Mouse (Mus musculus) lung, embryonic 16.5 days (tissue): ENCODE results near the gene D11Wsu47e. TPM values are rescaled to one million over a fixed set of nuclear protein-coding genes. Genes with fewer than 3 reads are reported as not detected.
A peak's percentile ranks its signal among the peaks of the same experiment; 100 is the strongest.

ENCODE experiments used
- ATAC-seq: fragments of 200-750 bp; cut with Nextera tagmentation; 2 replicates; pipeline ENCODE4 v1.8.0; 2017; ENCODE audit warnings: low read depth, mild to moderate bottlenecking, moderate library complexity
- H3K27ac ChIP-seq: fragments of 300-500 bp; sonication (generic); 2 replicates; pipeline ENCODE4 v1.5.1; 2014; ENCODE audit warnings: mild to moderate bottlenecking, control low read depth, low read length
- H3K27me3 ChIP-seq: fragments of 300-500 bp; sonication (generic); 2 replicates; pipeline ENCODE4 v1.6.1; 2014; ENCODE audit warnings: low read depth, low read length, mixed read lengths; ENCODE audit not compliant: control insufficient read depth, insufficient read depth
- H3K36me3 ChIP-seq: fragments of 300-500 bp; sonication (generic); 2 replicates; pipeline ENCODE4 v1.6.1; 2014; ENCODE audit warnings: low read length; ENCODE audit not compliant: control insufficient read depth, insufficient read depth
- H3K4me1 ChIP-seq: fragments of 300-500 bp; sonication (generic); replicated peaks from 2 replicates; pipeline ENCODE4 v1.6.1; 2014; ENCODE audit warnings: low read length, mixed read lengths; ENCODE audit not compliant: control insufficient read depth, insufficient read depth
- H3K4me2 ChIP-seq: fragments of 300-500 bp; sonication (generic); 2 replicates; pipeline ENCODE4 v1.6.1; 2014; ENCODE audit warnings: low read depth, low read length, control low read depth
- H3K4me3 ChIP-seq: fragments of 300-500 bp; sonication (generic); 2 replicates; pipeline ENCODE4 v1.5.1; 2014; ENCODE audit warnings: mild to moderate bottlenecking, low read length, control low read depth
- H3K9ac ChIP-seq: fragments of 300-500 bp; sonication (generic); 2 replicates; pipeline ENCODE4 v1.6.1; 2014; ENCODE audit warnings: low read length, control low read depth
- H3K9me3 ChIP-seq: fragments of 300-500 bp; sonication (generic); 2 replicates; pipeline ENCODE4 v1.6.1; 2016; ENCODE audit warnings: low read length; ENCODE audit not compliant: control insufficient read depth
- WGBS: fragments of 180-500 bp; shearing (Covaris S2); extraction: QIAGEN DNeasy Blood & Tissue Kit; methylation state at CpG from one replicate; pipeline ENCODE4 v1.1.7; 2014; 5-methylcytosine and 5-hydroxymethylcytosine counted together
- polyA plus RNA-seq: library from polyadenylated mRNA; unstranded; fragments of >200 nt; fragmentation: Nextera tagmentation; extraction: Ambion mirVana; gene quantifications from 2 replicates; pipeline ENCODE4 v1.2.1, GENCODE M21; 2015

Gene D11Wsu47e
- polyA plus RNA-seq, 1 experiment from 2014 or later: 15.4 TPM

- Histone ChIP-seq H3K36me3 (peaks cover 29% of the 10 kb centered on the region), H3K9me3 (no peaks in the 10 kb centered on the region), H3K4me2 (no peak overlapping the region), H3K4me3 (no peak overlapping the region), H3K27me3 (no peaks in the 10 kb centered on the region), H3K9ac (no peak overlapping the region), H3K27ac (no peak overlapping the region), H3K4me1 (peaks cover 5% of the 10 kb centered on the region)
- 87% methylated on average over 18 of the region's 18 CpGs for WGBS
- ATAC-seq: no peak
Measured at GRCm38 (mm10) chr11:113661835-113662351, 22.3 kb upstream of the D11Wsu47e start.

- H3K27ac ChIP-seq: no peak overlapping the region
- no peaks in the 10 kb centered on the region for H3K27me3 ChIP-seq
- 65% methylated on average over 2 of the region's 2 CpGs for WGBS
- H3K4me2 ChIP-seq: no peak overlapping the region
- no peaks in the 10 kb centered on the region for H3K9me3 ChIP-seq
- ATAC-seq: no peak
- H3K4me1 ChIP-seq: peaks cover 18% of the 10 kb centered on the region
- H3K9ac ChIP-seq: no peak overlapping the region
- peaks cover 22% of the 10 kb centered on the region for H3K36me3 ChIP-seq
- H3K4me3 ChIP-seq: no peak overlapping the region
Measured at GRCm38 (mm10) chr11:113664279-113664678, 19.9 kb upstream of the D11Wsu47e start.

- 53% methylated on average over 6 of the region's 6 CpGs for WGBS
- no peaks in the 10 kb centered on the region for H3K27me3 ChIP-seq
- H3K4me2 ChIP-seq: peak overlapping the region; percentile 16; the same call in 1 of the 2 replicates
- no peak for ATAC-seq
- peaks cover 18% of the 10 kb centered on the region for H3K4me1 ChIP-seq
- no peak overlapping the region for H3K9ac ChIP-seq
- H3K4me3 ChIP-seq: no peak overlapping the region
- H3K9me3 ChIP-seq: no peaks in the 10 kb centered on the region
- no peak overlapping the region; the same call in 1 of the 2 replicates for H3K27ac ChIP-seq
- peaks cover 21% of the 10 kb centered on the region for H3K36me3 ChIP-seq
Measured at GRCm38 (mm10) chr11:113666205-113666604, 18.0 kb upstream of the D11Wsu47e start.

- H3K36me3 ChIP-seq: peaks cover 17% of the 10 kb centered on the region
- H3K9ac ChIP-seq: no peak overlapping the region
- no peak overlapping the region; the same call in 1 of the 2 replicates for H3K27ac ChIP-seq
- 31% methylated on average over 10 of the region's 10 CpGs for WGBS
- peaks cover 18% of the 10 kb centered on the region for H3K4me1 ChIP-seq
- H3K4me3 ChIP-seq: no peak overlapping the region
- ATAC-seq: peak; percentile 41; the same call in 1 of the 2 replicates
- no peaks in the 10 kb centered on the region for H3K27me3 ChIP-seq
- no peaks in the 10 kb centered on the region for H3K9me3 ChIP-seq
- H3K4me2 ChIP-seq: peak overlapping the region; percentile 16; the same call in 1 of the 2 replicates
Measured at GRCm38 (mm10) chr11:113666648-113667047, 17.6 kb upstream of the D11Wsu47e start.

- H3K9ac ChIP-seq: no peak overlapping the region
- no peaks in the 10 kb centered on the region for H3K9me3 ChIP-seq
- ATAC-seq: peak; percentile 28; the same call in 1 of the 2 replicates
Measured at GRCm38 (mm10) chr11:113667122-113667521, 17.1 kb upstream of the D11Wsu47e start.

GRCm38 (mm10) chr11:113667704-113668103 lies 16.5 kb upstream of the D11Wsu47e start:
- no peak overlapping the region for H3K4me3 ChIP-seq
- H3K9me3 ChIP-seq: no peaks in the 10 kb centered on the region
- H3K4me2 ChIP-seq: no peak overlapping the region
- H3K27ac ChIP-seq: peak overlapping the region; percentile 27
- no peak overlapping the region for H3K9ac ChIP-seq
- H3K27me3 ChIP-seq: no peaks in the 10 kb centered on the region
- peaks cover 9% of the 10 kb centered on the region for H3K36me3 ChIP-seq
- peak; percentile 41; the same call in 1 of the 2 replicates for ATAC-seq
- whole genome bisulfite sequencing: 51% methylated on average over 4 of the region's 4 CpGs
- peaks cover 18% of the 10 kb centered on the region for H3K4me1 ChIP-seq

More at GRCm38 (mm10) chr11:113667122-113667521, 17.1 kb upstream of the D11Wsu47e start:
- Histone ChIP-seq H3K36me3 (peaks cover 12% of the 10 kb centered on the region), H3K4me1 (peaks cover 18% of the 10 kb centered on the region), H3K27me3 (no peaks in the 10 kb centered on the region), H3K4me3 (no peak overlapping the region), H3K27ac (peak overlapping the region; percentile 4), H3K4me2 (no peak overlapping the region)
- WGBS: 53% methylated on average over 2 of the region's 2 CpGs

- no peaks in the 10 kb centered on the region for H3K27me3 ChIP-seq
- no peak overlapping the region for H3K4me2 ChIP-seq
- no peaks in the 10 kb centered on the region for H3K9me3 ChIP-seq
- H3K9ac ChIP-seq: no peak overlapping the region
- H3K27ac ChIP-seq: no peak overlapping the region
- no peak overlapping the region for H3K4me3 ChIP-seq
- H3K4me1 ChIP-seq: peaks cover 18% of the 10 kb centered on the region
- 81% methylated on average over 5 of the region's 5 CpGs for WGBS
- no peak for ATAC-seq
- peaks cover 15% of the 10 kb centered on the region for H3K36me3 ChIP-seq
Measured at GRCm38 (mm10) chr11:113668857-113669256, 15.4 kb upstream of the D11Wsu47e start.

- Histone ChIP-seq H3K4me2 (no peak overlapping the region), H3K36me3 (peaks cover 14% of the 10 kb centered on the region), H3K9me3 (no peaks in the 10 kb centered on the region), H3K27ac (no peak overlapping the region), H3K4me3 (no peak overlapping the region), H3K27me3 (no peaks in the 10 kb centered on the region), H3K9ac (no peak overlapping the region), H3K4me1 (peaks cover 18% of the 10 kb centered on the region)
- ATAC-seq: no peak
- 79% methylated on average over 4 of the region's 4 CpGs for WGBS
Measured at GRCm38 (mm10) chr11:113669711-113670110, 14.5 kb upstream of the D11Wsu47e start.

- peaks cover 21% of the 10 kb centered on the region for H3K36me3 ChIP-seq
- H3K9ac ChIP-seq: no peak overlapping the region
- WGBS: 86% methylated on average over 4 of the region's 4 CpGs
- no peak for ATAC-seq
- no peak overlapping the region for H3K4me2 ChIP-seq
- no peaks in the 10 kb centered on the region for H3K27me3 ChIP-seq
- H3K27ac ChIP-seq: no peak overlapping the region
- no peak overlapping the region for H3K4me3 ChIP-seq
- H3K4me1 ChIP-seq: no peaks in the 10 kb centered on the region
- H3K9me3 ChIP-seq: no peaks in the 10 kb centered on the region
Measured at GRCm38 (mm10) chr11:113673614-113674013, 10.6 kb upstream of the D11Wsu47e start.
